Mouse (Mus musculus) heart, embryonic 16.5 days (tissue): ENCODE measurements around the gene Astn1. TPM values are rescaled to one million over a fixed set of nuclear protein-coding genes. Genes with fewer than 3 reads are reported as not detected.

ENCODE experiments used
- ATAC-seq: fragments of 200-750 bp; cut with Nextera tagmentation; replicated peaks from 2 replicates; pipeline ENCODE4 v1.8.0; 2017; ENCODE audit warnings: moderate number of reproducible peaks; ENCODE audit not compliant: insufficient read depth, low FRiP score; ENCODE audit errors: extremely low read depth
- H3K27ac ChIP-seq: fragments of 300-500 bp; sonication (generic); 2 replicates; pipeline ENCODE4 v1.5.1; 2014; ENCODE audit warnings: mild to moderate bottlenecking, low read length, control low read depth, moderate library complexity
- H3K27me3 ChIP-seq: fragments of 300-500 bp; sonication (generic); 2 replicates; pipeline ENCODE4 v1.6.1; 2014; ENCODE audit warnings: low read length, mixed read lengths; ENCODE audit not compliant: control insufficient read depth, insufficient read depth
- H3K36me3 ChIP-seq: fragments of 300-500 bp; sonication (generic); 2 replicates; pipeline ENCODE4 v1.6.1; 2014; ENCODE audit not compliant: control insufficient read depth, insufficient read depth
- H3K4me1 ChIP-seq: fragments of 300-500 bp; sonication (generic); 2 replicates; pipeline ENCODE4 v1.6.1; 2014; ENCODE audit warnings: low read length, mixed read lengths; ENCODE audit not compliant: control insufficient read depth, insufficient read depth
- H3K4me2 ChIP-seq: fragments of 300-500 bp; sonication (generic); 2 replicates; pipeline ENCODE4 v1.6.1; 2014; ENCODE audit warnings: low read depth, mild to moderate bottlenecking, control low read depth, low read length
- H3K4me3 ChIP-seq: fragments of 300-500 bp; sonication (generic); 2 replicates; pipeline ENCODE4 v1.5.1; 2014; ENCODE audit warnings: mild to moderate bottlenecking, control low read depth, low read length
- H3K9ac ChIP-seq: fragments of 300-500 bp; sonication (generic); 2 replicates; pipeline ENCODE4 v1.6.1; 2014; ENCODE audit warnings: low read length, control low read depth
- H3K9me3 ChIP-seq: fragments of 300-500 bp; sonication (generic); replicated peaks from 2 replicates; pipeline ENCODE4 v1.6.1; 2016; ENCODE audit warnings: low read length; ENCODE audit not compliant: control insufficient read depth
- WGBS: fragments of 180-500 bp; shearing (Covaris S2); extraction: QIAGEN DNeasy Blood & Tissue Kit; methylation state at CpG from one replicate; pipeline ENCODE4 v1.1.7; 2014; 5-methylcytosine and 5-hydroxymethylcytosine counted together
- polyA plus RNA-seq: library from polyadenylated mRNA; unstranded; fragments of >200 nt; fragmentation: Nextera tagmentation; extraction: Ambion mirVana; gene quantifications from 2 replicates; pipeline ENCODE4 v1.2.1, GENCODE M21; 2015

Astn1 gene
- polyA plus RNA-seq, 1 experiment from 2014 or later: 0.42 TPM

DNA sequence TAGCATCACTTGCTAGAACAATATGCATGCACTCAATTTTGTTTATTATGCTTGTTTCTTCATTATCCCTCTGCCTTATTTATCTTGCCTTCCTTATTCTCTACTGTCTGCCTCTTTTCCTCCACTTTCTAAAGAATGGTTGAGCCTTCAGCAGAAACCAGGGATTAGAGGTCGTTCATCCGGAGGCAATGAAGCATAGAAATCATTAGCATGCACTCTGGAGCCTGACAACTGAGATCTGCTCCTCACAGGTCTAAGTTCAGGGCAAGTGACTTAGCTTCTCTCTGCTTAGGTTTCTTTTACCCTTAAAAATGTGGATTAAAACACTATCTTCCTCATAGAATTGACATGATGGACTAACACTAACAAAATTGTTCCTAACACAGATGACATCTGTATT is 241.0 kb downstream of the Astn1 start:
- no peak for ATAC-seq
- Histone ChIP-seq H3K27me3 (no peaks in the 10 kb centered on the region), H3K27ac (no peak overlapping the region), H3K4me2 (no peak overlapping the region), H3K4me1 (no peaks in the 10 kb centered on the region), H3K9ac (no peak overlapping the region), H3K36me3 (no peaks in the 10 kb centered on the region), H3K4me3 (no peak overlapping the region), H3K9me3 (no peaks in the 10 kb centered on the region)
- 72% methylated on average over 2 of the region's 2 CpGs for WGBS

DNA sequence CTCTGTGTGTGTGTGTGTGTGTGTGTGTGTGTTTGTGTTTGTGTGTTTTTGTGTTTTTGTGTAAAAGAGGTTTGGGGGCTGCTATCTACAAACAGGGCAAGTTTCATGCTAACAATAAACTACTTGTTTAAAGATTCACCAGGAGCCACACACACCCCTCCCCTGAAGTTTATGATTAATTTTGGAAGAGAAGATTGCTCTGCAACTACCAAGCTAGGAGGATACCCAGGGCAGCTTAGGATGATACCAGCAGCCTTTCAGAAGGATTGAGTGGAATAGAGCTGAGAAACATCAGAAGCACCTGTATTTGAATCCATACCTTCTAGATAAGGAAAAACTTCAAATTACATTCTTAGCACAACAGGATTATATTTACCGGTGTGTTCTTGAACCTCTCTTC is 242.1 kb downstream of the Astn1 start:
- Histone ChIP-seq H3K27me3 (no peaks in the 10 kb centered on the region), H3K9ac (no peak overlapping the region), H3K36me3 (no peaks in the 10 kb centered on the region), H3K4me2 (no peak overlapping the region), H3K9me3 (no peaks in the 10 kb centered on the region), H3K4me1 (no peaks in the 10 kb centered on the region), H3K4me3 (no peak overlapping the region), H3K27ac (no peak overlapping the region)
- ATAC-seq: no peak
- WGBS: 74% methylated on average over 1 of the region's 1 CpGs

DNA sequence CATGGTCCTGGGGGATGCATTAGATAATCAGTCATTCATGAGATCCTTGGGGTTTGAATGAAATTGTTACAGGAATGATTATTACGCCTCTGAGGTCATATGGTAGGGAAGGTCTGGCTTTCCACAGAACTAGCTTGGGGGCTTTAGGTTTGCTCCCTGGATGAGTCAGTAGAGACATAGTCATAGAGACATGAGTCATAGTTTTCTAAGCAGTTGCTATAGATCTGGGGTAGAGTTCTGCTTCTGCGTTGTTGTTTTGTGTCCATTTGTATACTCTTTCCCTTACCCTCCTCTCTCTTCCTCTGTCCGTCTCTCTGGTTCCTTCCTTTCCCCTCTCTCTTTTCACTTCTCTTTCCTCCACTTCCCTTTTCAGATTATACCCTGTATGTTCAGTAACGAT is 243.5 kb downstream of the Astn1 start:
- no peak overlapping the region for H3K4me2 ChIP-seq
- no peaks in the 10 kb centered on the region for H3K36me3 ChIP-seq
- no peak overlapping the region for H3K4me3 ChIP-seq
- no peaks in the 10 kb centered on the region for H3K9me3 ChIP-seq
- H3K4me1 ChIP-seq: no peaks in the 10 kb centered on the region
- H3K27ac ChIP-seq: no peak overlapping the region
- 82% methylated on average over 4 of the region's 4 CpGs for WGBS
- ATAC-seq: no peak
- H3K27me3 ChIP-seq: no peaks in the 10 kb centered on the region
- no peak overlapping the region for H3K9ac ChIP-seq

DNA sequence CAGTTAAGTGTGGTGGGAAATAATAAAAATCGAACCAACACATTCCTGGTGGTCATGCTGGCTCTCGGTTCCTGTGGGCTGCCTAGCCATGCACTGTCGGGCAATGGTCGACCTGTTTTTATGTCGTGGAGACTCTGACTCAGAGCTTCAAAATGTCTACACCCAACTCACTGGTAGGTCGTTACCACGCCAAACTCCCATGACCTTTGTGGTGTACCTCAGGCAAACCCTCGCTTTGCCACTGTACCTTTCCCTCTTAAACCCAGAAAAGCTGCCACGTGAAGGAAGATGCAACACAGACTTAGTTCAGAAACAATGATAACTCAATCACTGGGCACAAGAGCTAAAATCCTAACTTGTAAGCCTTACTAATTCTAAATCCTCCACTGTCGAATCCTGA is 244.3 kb downstream of the Astn1 start:
- no peaks in the 10 kb centered on the region for H3K36me3 ChIP-seq
- H3K4me3 ChIP-seq: no peak overlapping the region
- no peak for ATAC-seq
- H3K9ac ChIP-seq: no peak overlapping the region
- H3K27ac ChIP-seq: no peak overlapping the region
- no peak overlapping the region for H3K4me2 ChIP-seq
- H3K27me3 ChIP-seq: no peaks in the 10 kb centered on the region
- WGBS: 86% methylated on average over 10 of the region's 10 CpGs
- no peaks in the 10 kb centered on the region for H3K9me3 ChIP-seq
- no peaks in the 10 kb centered on the region for H3K4me1 ChIP-seq

DNA sequence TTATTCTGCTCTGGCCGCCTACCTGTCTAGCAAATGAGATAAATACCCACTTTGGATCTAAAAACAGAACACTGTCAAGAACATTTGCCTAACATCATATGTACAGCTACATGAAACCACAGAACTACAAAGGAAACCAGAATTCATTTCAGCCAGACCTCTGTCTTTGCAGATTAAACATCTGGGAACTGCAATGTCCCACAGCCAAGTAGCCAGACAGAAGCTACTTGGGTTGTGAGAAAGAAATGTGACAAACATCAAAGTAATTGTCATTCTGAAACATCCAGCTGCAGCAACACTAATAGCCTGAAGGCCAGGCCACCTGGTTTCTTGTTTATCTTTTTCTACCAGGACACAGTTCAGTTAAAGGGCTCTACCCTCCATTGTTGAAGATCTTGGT is 245.1 kb downstream of the Astn1 start:
- H3K36me3 ChIP-seq: no peaks in the 10 kb centered on the region
- no peak overlapping the region for H3K4me3 ChIP-seq
- H3K27ac ChIP-seq: no peak overlapping the region
- H3K9me3 ChIP-seq: no peaks in the 10 kb centered on the region
- no peak overlapping the region for H3K9ac ChIP-seq
- H3K4me2 ChIP-seq: no peak overlapping the region
- no peak for ATAC-seq
- 65% methylated on average over 1 of the region's 1 CpGs for WGBS
- no peaks in the 10 kb centered on the region for H3K4me1 ChIP-seq
- H3K27me3 ChIP-seq: no peaks in the 10 kb centered on the region

DNA sequence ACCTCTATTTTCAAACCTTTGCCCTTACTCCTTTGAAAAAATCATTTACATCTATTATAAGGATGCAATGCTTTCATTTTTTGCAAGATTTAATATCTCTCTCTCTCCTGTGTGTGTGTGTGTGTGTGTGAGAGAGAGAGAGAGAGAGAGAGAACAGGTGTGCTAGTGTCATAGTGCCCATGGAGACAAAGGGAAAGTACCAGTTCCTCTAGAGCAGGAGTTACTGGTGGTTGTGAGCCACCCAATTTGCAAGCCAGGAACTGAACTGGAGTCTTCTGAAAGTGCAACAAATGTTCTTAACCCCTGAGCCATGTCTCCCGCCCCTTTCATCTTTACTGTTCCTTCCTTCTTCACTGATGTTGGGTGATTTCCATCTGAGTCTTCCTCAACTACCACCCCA is 253.1 kb downstream of the Astn1 start:
- no peaks in the 10 kb centered on the region for H3K9me3 ChIP-seq
- H3K4me3 ChIP-seq: no peak overlapping the region
- H3K9ac ChIP-seq: no peak overlapping the region
- no peaks in the 10 kb centered on the region for H3K36me3 ChIP-seq
- ATAC-seq: no peak
- H3K4me2 ChIP-seq: no peak overlapping the region
- no peaks in the 10 kb centered on the region for H3K4me1 ChIP-seq
- H3K27ac ChIP-seq: no peak overlapping the region
- 73% methylated on average over 1 of the region's 1 CpGs for WGBS
- H3K27me3 ChIP-seq: no peaks in the 10 kb centered on the region

- Histone ChIP-seq H3K9me3 (no peaks in the 10 kb centered on the region), H3K27ac (no peak overlapping the region), H3K9ac (no peak overlapping the region), H3K27me3 (no peaks in the 10 kb centered on the region), H3K4me2 (no peak overlapping the region), H3K36me3 (no peaks in the 10 kb centered on the region), H3K4me1 (no peaks in the 10 kb centered on the region), H3K4me3 (no peak overlapping the region)
- 77% methylated on average over 4 of the region's 4 CpGs for WGBS
- ATAC-seq: no peak
These were observed 255.9 kb downstream of the Astn1 start for GRCm38 (mm10) chr1:158617943-158618342.

- H3K4me2 ChIP-seq: no peak overlapping the region
- H3K27ac ChIP-seq: no peak overlapping the region
- H3K27me3 ChIP-seq: no peaks in the 10 kb centered on the region
- H3K4me1 ChIP-seq: no peaks in the 10 kb centered on the region
- no peak for ATAC-seq
- H3K9ac ChIP-seq: no peak overlapping the region
- H3K4me3 ChIP-seq: no peak overlapping the region
- no peaks in the 10 kb centered on the region for H3K36me3 ChIP-seq
- WGBS: 54% methylated on average over 4 of the region's 4 CpGs
- H3K9me3 ChIP-seq: no peaks in the 10 kb centered on the region
These were observed 270.9 kb downstream of the Astn1 start for GRCm38 (mm10) chr1:158632935-158633334.

DNA sequence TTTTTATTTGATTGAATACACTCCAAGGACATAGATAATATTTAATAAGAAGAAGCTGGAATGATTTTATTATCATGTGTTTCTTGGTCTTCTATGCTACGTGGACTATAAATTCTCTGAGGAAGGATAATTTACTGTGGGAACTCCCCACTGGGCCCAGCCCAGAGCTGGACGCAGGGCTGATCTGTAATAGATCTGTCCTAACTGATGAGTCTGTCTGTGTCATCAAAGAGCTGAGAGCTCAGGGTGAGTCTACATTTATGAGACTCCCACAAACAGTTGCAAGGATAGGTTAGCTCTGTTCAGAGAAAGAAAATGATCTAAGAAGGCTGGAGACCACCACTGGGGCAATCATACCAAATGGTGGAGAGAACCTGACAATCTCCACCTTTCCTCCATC is 271.4 kb downstream of the Astn1 start:
- Histone ChIP-seq H3K27ac (no peak overlapping the region), H3K9me3 (no peaks in the 10 kb centered on the region), H3K36me3 (no peaks in the 10 kb centered on the region), H3K4me1 (no peaks in the 10 kb centered on the region), H3K4me2 (no peak overlapping the region), H3K27me3 (no peaks in the 10 kb centered on the region), H3K4me3 (no peak overlapping the region), H3K9ac (no peak overlapping the region)
- 76% methylated on average over 2 of the region's 2 CpGs for WGBS
- no peak for ATAC-seq

- Histone ChIP-seq H3K27ac (no peak overlapping the region), H3K4me2 (no peak overlapping the region), H3K36me3 (no peaks in the 10 kb centered on the region), H3K9ac (no peak overlapping the region), H3K4me1 (no peaks in the 10 kb centered on the region), H3K9me3 (no peaks in the 10 kb centered on the region), H3K4me3 (no peak overlapping the region), H3K27me3 (no peaks in the 10 kb centered on the region)
- WGBS: 69% methylated on average over 2 of the region's 2 CpGs
- no peak for ATAC-seq
These were observed 279.2 kb downstream of the Astn1 start for GRCm38 (mm10) chr1:158641306-158641705.
